16 mouse cellular contexts compared by ENCODE assay signal in genomic region chr7:28355221-28355620, GRCm38 (mm10). TPM values are rescaled to one million over a fixed set of nuclear protein-coding genes. Genes with fewer than 3 reads are reported as not detected.
A peak's percentile ranks its signal among the peaks of the same experiment; 100 is the strongest.
DNase-seq lines count a peak whose midpoint lies in the region; TF ChIP-seq lines count a peak whose summit lies in the region.
"Had no signal": no experiment of that assay in that cellular context is flagged by ENCODE, and none has a peak within 500 bp of the region (broad histone marks: within the 10 kb centered on the region; RNA-seq: fewer than 3 reads in every experiment).

No protein-coding gene starts in this region.

- TF ChIP-seq EP300 in MEL (IDR thresholded peaks at IDR 0.05; ENCODE audit: low read depth in 1 of 2, low read length in 2 of 2) = no peak

- H3K9ac ChIP-seq in MEL (ENCODE audit: control insufficient read depth, low read depth, low read length, poor library complexity, severe bottlenecking) = no peak overlapping the region
- H3K9ac ChIP-seq: embryonic facial prominence, embryonic 13.5 days; forebrain, postnatal 0 days; heart, embryonic 15.5 days; hindbrain, embryonic 13.5 days; lung, embryonic 15.5 days; neural tube, embryonic 13.5 days had no signal

- peaks cover 18% of the 10 kb centered on the region for H3K79me2 ChIP-seq in MEL (ENCODE audit: control insufficient read depth, insufficient read depth, low read length, poor library complexity)

- H3K27ac ChIP-seq in MEL (ENCODE audit: control insufficient read depth, low read depth, low read length) = no peak overlapping the region
- peak overlapping the region; percentile 60 for H3K27ac ChIP-seq in thymus, adult 2 months (ENCODE audit: control insufficient read depth, insufficient read depth, low read length)
- H3K27ac ChIP-seq in kidney, adult 2 months (ENCODE audit: insufficient read depth, low read depth, low read length) = no peak overlapping the region
- H3K27ac ChIP-seq: embryonic facial prominence, embryonic 13.5 days; heart, adult 2 months; heart, embryonic 15.5 days; hindbrain, embryonic 13.5 days; macrophage; neural tube, embryonic 13.5 days had no signal

- TF ChIP-seq RAD21 in MEL (IDR thresholded peaks at IDR 0.05; ENCODE audit: low read depth, low read length) = no peak

- TF ChIP-seq CTCF in MEL (IDR thresholded peaks at IDR 0.05 in 2 of 3, conservative IDR thresholded peaks at IDR 0.05 in 1 of 3; ENCODE audit: control insufficient read depth in 1 of 3, insufficient read depth in 1 of 3, low read depth in 2 of 3, low read length in 3 of 3, poor library complexity in 1 of 3, severe bottlenecking in 1 of 3) = no peak
- TF ChIP-seq CTCF in thymus, adult 2 months (IDR thresholded peaks at IDR 0.05; ENCODE audit: borderline replicate concordance, control insufficient read depth, extremely low read depth, insufficient read depth, low read length, poor library complexity) = no peak
- no peak for TF ChIP-seq CTCF in kidney, adult 2 months (conservative IDR thresholded peaks at IDR 0.05; ENCODE audit: insufficient read depth, insufficient read length, low read depth, low read length)

- DNase-seq in spleen, postnatal 36 days (ENCODE audit: low spot score in 2 of 2) = peak; percentile 44 to 63
- no peak for DNase-seq in spleen, adult 12 weeks (ENCODE audit: low spot score)
- DNase-seq in MEL (ENCODE audit: low read depth, low spot score) = peak; percentile 49
- DNase-seq in thymus, adult 2 months = peak; percentile 60
- DNase-seq in kidney, adult 2 months = no peak
- DNase-seq in ovary, postnatal 10 days (ENCODE audit: low spot score) = no peak
- no peak for DNase-seq in urinary bladder, postnatal 14 days (ENCODE audit: low spot score)
- DNase-seq: forebrain, postnatal 0 days; heart, adult 2 months; liver had no signal

- no peaks in the 10 kb centered on the region for H3K9me3 ChIP-seq in MEL (replicated peaks; ENCODE audit: insufficient read depth, low read length)
- H3K9me3 ChIP-seq: embryonic facial prominence, embryonic 13.5 days; heart, embryonic 15.5 days; hindbrain, embryonic 13.5 days; lung, embryonic 15.5 days; neural tube, embryonic 13.5 days had no signal

- 46% methylated on average over 3 of the region's 3 CpGs for WGBS in thymus, adult 2 months
- WGBS in kidney, adult 2 months = 74% methylated on average over 3 of the region's 3 CpGs

- no peak overlapping the region for H3K4me3 ChIP-seq in MEL (ENCODE audit: control insufficient read depth in 1 of 2, insufficient read depth in 1 of 2, low read depth in 2 of 2, low read length in 2 of 2)
- no peak overlapping the region for H3K4me3 ChIP-seq in thymus, adult 2 months (ENCODE audit: control insufficient read depth, insufficient read depth, low read length)
- no peak overlapping the region for H3K4me3 ChIP-seq in kidney, adult 2 months (ENCODE audit: insufficient read depth, low read depth, low read length)
- H3K4me3 ChIP-seq: embryonic facial prominence, embryonic 13.5 days; heart, adult 2 months; heart, embryonic 15.5 days; hindbrain, embryonic 13.5 days; lung, embryonic 15.5 days; neural tube, embryonic 13.5 days had no signal

- no peaks in the 10 kb centered on the region for H3K27me3 ChIP-seq in MEL (ENCODE audit: control insufficient read depth in 1 of 2, insufficient read depth in 2 of 2, low read length in 2 of 2)
- no peaks in the 10 kb centered on the region for H3K27me3 ChIP-seq in thymus, adult 2 months (ENCODE audit: control insufficient read depth, insufficient read depth, low read length)
- no peaks in the 10 kb centered on the region for H3K27me3 ChIP-seq in kidney, adult 2 months (replicated peaks; ENCODE audit: control insufficient read depth, insufficient read depth, low read length)
- H3K27me3 ChIP-seq: embryonic facial prominence, embryonic 13.5 days; heart, embryonic 15.5 days; hindbrain, embryonic 13.5 days; lung, embryonic 15.5 days; neural tube, embryonic 13.5 days had no signal

- peak in 1 of 2 experiments; percentile 25; a peak in 1 of 4 replicates for TF ChIP-seq POLR2A in MEL (IDR thresholded peaks at IDR 0.05; ENCODE audit: control insufficient read depth in 1 of 2, insufficient read depth in 1 of 2, low read depth in 1 of 2, low read length in 2 of 2, poor library complexity in 1 of 2)
- TF ChIP-seq POLR2A in thymus, adult 2 months (IDR thresholded peaks at IDR 0.05; ENCODE audit: control insufficient read depth, extremely low read depth, insufficient read depth, low read length, poor library complexity) = no peak
- TF ChIP-seq POLR2A in kidney, adult 2 months (IDR thresholded peaks at IDR 0.05; ENCODE audit: low read depth, low read length) = no peak

- peaks cover 11 to 20% of the 10 kb centered on the region in 2 experiments for H3K36me3 ChIP-seq in MEL (ENCODE audit: control insufficient read depth in 1 of 2, insufficient read depth in 2 of 2, low read length in 2 of 2)
- H3K36me3 ChIP-seq in thymus, adult 2 months (ENCODE audit: control insufficient read depth, insufficient read depth, low read length) = peaks cover 21% of the 10 kb centered on the region
- no peaks in the 10 kb centered on the region for H3K36me3 ChIP-seq in kidney, adult 2 months (ENCODE audit: control insufficient read depth, insufficient read depth, low read length)

- H3K4me1 ChIP-seq in MEL (ENCODE audit: control insufficient read depth in 1 of 2, insufficient read depth in 2 of 2, low read length in 2 of 2) = peaks cover 0 to 16% of the 10 kb centered on the region in 2 experiments; a peak in 2 of 4 replicates
- H3K4me1 ChIP-seq in thymus, adult 2 months (replicated peaks; ENCODE audit: control insufficient read depth, insufficient read depth, low read length) = peaks cover 11% of the 10 kb centered on the region
- peaks cover 13% of the 10 kb centered on the region for H3K4me1 ChIP-seq in kidney, adult 2 months (ENCODE audit: control insufficient read depth, insufficient read depth, low read length)

TF ChIP-seq in MEL, 35 proteins besides CTCF, POLR2A, EP300 and RAD21:
- 0 out of 2 replicates have a peak, but pooled peaks have one; percentile 15 for TF ChIP-seq ELF1 (IDR thresholded peaks at IDR 0.05; ENCODE audit: low read depth, low read length)
- TF ChIP-seq SIN3A (IDR thresholded peaks at IDR 0.05; ENCODE audit: low read length) = no peak

RNA-seq across cellular contexts. Expression of gene Rps16, which starts 4.8 kb away (rescaled TPM):
- 2,133 and 2,343 TPM in 2 replicates for total RNA-seq in MEL (2012; rRNA removed)
- polyA plus RNA-seq in MEL (2012; ENCODE audit: insufficient read depth in 1 of 2, insufficient read length in 2 of 2, low read depth in 1 of 2, low replicate concordance in 2 of 2, missing spikeins in 1 of 2) = 1,000 to 10,000 TPM; 1,661 to 1,740 TPM
- polyA plus RNA-seq in thymus, adult 2 months (2012; rRNA removed) = 1,733 and 1,891 TPM in 2 replicates
- polyA plus RNA-seq in kidney, adult 2 months (2012; rRNA removed) = 724 and 951 TPM in 2 replicates

RNA-seq across cellular contexts. Expression of gene Supt5, which starts 16.7 kb away (rescaled TPM):
- total RNA-seq in MEL (2012; rRNA removed) = 63.3 and 66.0 TPM in 2 replicates
- polyA plus RNA-seq in MEL (2012; ENCODE audit: insufficient read depth in 1 of 2, insufficient read length in 2 of 2, low read depth in 1 of 2, low replicate concordance in 2 of 2, missing spikeins in 1 of 2) = 100 to 1,000 TPM; 156 to 448 TPM
- polyA plus RNA-seq in thymus, adult 2 months (2012; rRNA removed) = 241 and 245 TPM in 2 replicates
- polyA plus RNA-seq in kidney, adult 2 months (2012; rRNA removed) = 86.8 and 88.6 TPM in 2 replicates

RNA-seq across cellular contexts. Expression of gene Plekhg2, which starts 17.2 kb away (rescaled TPM):
- total RNA-seq in MEL (2012; rRNA removed) = 1.1 and 1.8 TPM in 2 replicates
- 1 to 10 TPM in 1 of 2 experiments, not detected in 1; 9.2 TPM for polyA plus RNA-seq in MEL (2012; ENCODE audit: insufficient read depth in 1 of 2, insufficient read length in 2 of 2, low read depth in 1 of 2, low replicate concordance in 2 of 2, missing spikeins in 1 of 2)
- 187 and 211 TPM in 2 replicates for polyA plus RNA-seq in thymus, adult 2 months (2012; rRNA removed)
- 13.5 and 14.6 TPM in 2 replicates for polyA plus RNA-seq in kidney, adult 2 months (2012; rRNA removed)

RNA-seq across cellular contexts. Expression of gene Zfp36, which starts 24.8 kb away (rescaled TPM):
- total RNA-seq in MEL (2012; rRNA removed) = 0.50 and 0.65 TPM in 2 replicates
- 1 to 10 TPM in 1 of 2 experiments, not detected in 1; 2.8 TPM for polyA plus RNA-seq in MEL (2012; ENCODE audit: insufficient read depth in 1 of 2, insufficient read length in 2 of 2, low read depth in 1 of 2, low replicate concordance in 2 of 2, missing spikeins in 1 of 2)
- 152 and 159 TPM in 2 replicates for polyA plus RNA-seq in thymus, adult 2 months (2012; rRNA removed)
- 24.6 and 25.5 TPM in 2 replicates for polyA plus RNA-seq in kidney, adult 2 months (2012; rRNA removed)

RNA-seq across cellular contexts. Expression of gene Med29, which starts 37.3 kb away (rescaled TPM):
- total RNA-seq in MEL (2012; rRNA removed) = 23.7 and 31.1 TPM in 2 replicates
- 10 to 100 TPM in 1 of 2 experiments, not detected in 1; 39.6 TPM for polyA plus RNA-seq in MEL (2012; ENCODE audit: insufficient read depth in 1 of 2, insufficient read length in 2 of 2, low read depth in 1 of 2, low replicate concordance in 2 of 2, missing spikeins in 1 of 2)
- 56.0 and 65.3 TPM in 2 replicates for polyA plus RNA-seq in thymus, adult 2 months (2012; rRNA removed)
- 71.9 and 72.1 TPM in 2 replicates for polyA plus RNA-seq in kidney, adult 2 months (2012; rRNA removed)

Comparison
In these comparisons a context has a peak if more than half of its experiments do, and no peak if none do; other contexts are left out.
1. DNase-seq: peak in spleen, postnatal 36 days (2 of 2), MEL (single experiment) and thymus, adult 2 months (single experiment); none in spleen, adult 12 weeks (single experiment), kidney, adult 2 months (single experiment), ovary, postnatal 10 days (single experiment) and urinary bladder, postnatal 14 days (single experiment).
2. RNA of gene Plekhg2, which starts 17.2 kb away (polyA plus RNA-seq): 187 to 211 TPM in thymus, adult 2 months; 13.5 to 14.6 TPM in kidney, adult 2 months and 9.2 TPM in MEL; every median in the first group is over 10 times any median in the second.